Mouse (Mus musculus): ENCODE measurements around the gene Creb3l2.

GRCm38 (mm10) chr6:37397973-37398372, 44.0 kb downstream of the Creb3l2 start:
- TF ChIP-seq POLR2A (IDR thresholded peaks at IDR 0.05; ENCODE audit: borderline replicate concordance, low read depth, low read length) (no peak), CTCF (IDR thresholded peaks at IDR 0.05; ENCODE audit: low read depth, low read length) (no peak)
